ENCODE assay signal across 8 mouse cellular contexts in genomic region chr2:70779634-70780033, GRCm38 (mm10). TPM values are rescaled to one million over a fixed set of nuclear protein-coding genes. Genes with fewer than 3 reads are reported as not detected.
DNase-seq lines count a peak whose midpoint lies in the region; ATAC-seq lines count a peak whose summit lies in the region.

No protein-coding gene starts in this region.

- ATAC-seq in cerebellum, adult (ENCODE audit: insufficient number of reproducible peaks, low FRiP score, low TSS enrichment): peak; percentile 31; the same call in 1 of the 2 replicates
- ATAC-seq in granulocyte monocyte progenitor cell, adult 5-6 weeks (replicated peaks; ENCODE audit: poor library complexity, severe bottlenecking): peak; percentile 61
- peak; percentile 60; the same call in 1 of the 2 replicates for ATAC-seq in neutrophil, adult 5-6 weeks (ENCODE audit: extremely low read depth, insufficient number of reproducible peaks, low FRiP score, poor library complexity, severe bottlenecking)

- DNase-seq in cerebellum, postnatal 4 days (ENCODE audit: low spot score in 2 of 2): no peak
- peak; percentile 49 for DNase-seq in layer of hippocampus, adult 11-12 months (ENCODE audit: low spot score)
- DNase-seq in layer of hippocampus, postnatal 25 days (ENCODE audit: extremely low spot score in 1 of 2, low spot score in 1 of 2): no peak
- peak; percentile 26 for DNase-seq in Muller cell, postnatal 12 days (ENCODE audit: inconsistent ontology term)
- DNase-seq in yolk sac, embryonic 10.5 days (ENCODE audit: low spot score): no peak

RNA-seq across cellular contexts. Expression of gene Tlk1, which starts 45.9 kb away (rescaled TPM):
- total RNA-seq in layer of hippocampus, postnatal 25 days (2021): 10 to 100 TPM; 65.4 to 68.1 TPM
- 43.7 and 49.3 TPM in 2 replicates for total RNA-seq in granulocyte monocyte progenitor cell, adult 5-6 weeks (2014; fragmentation: Nextera tagmentation)
- total RNA-seq in granulocyte monocyte progenitor cell, adult 5-6 weeks (2017): 44.2 and 47.4 TPM in 2 replicates
- 76.6 and 79.8 TPM in 2 replicates for total RNA-seq in neutrophil, adult 5-6 weeks (2017)

Comparison
In these comparisons a context has a peak if more than half of its experiments do, and no peak if none do; other contexts are left out.
1. DNase-seq: peak in layer of hippocampus, adult 11-12 months (single experiment) and Muller cell, postnatal 12 days (single experiment); none in cerebellum, postnatal 4 days (0 of 2), layer of hippocampus, postnatal 25 days (0 of 2) and yolk sac, embryonic 10.5 days (single experiment).
2. Peak in every context shown above with its lines, with median percentiles within 50 percentile points of each other: ATAC-seq.